Mouse (Mus musculus): ENCODE data around the gene Bin2.

Gene Bin2

DNA sequence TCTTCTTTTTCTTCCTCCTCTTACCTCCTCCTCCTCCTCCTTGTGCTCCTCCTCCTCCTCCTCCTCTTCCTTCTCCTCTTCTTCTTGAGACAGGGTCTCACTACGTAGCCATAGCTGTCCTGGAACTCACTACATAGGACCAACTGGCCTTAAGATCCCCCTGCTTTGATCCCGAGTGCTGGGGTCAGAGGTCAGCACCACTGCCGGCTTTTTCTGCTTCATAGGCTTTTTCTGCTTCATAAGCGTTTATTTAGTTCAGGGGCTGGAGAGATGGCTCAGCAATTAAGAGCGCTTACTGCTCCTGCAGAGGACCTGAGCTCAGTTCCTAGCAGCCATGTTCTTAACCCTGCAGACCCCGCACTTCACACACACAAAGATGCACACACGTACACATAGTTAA lies 12.4 kb upstream of the Bin2 start:
- DNase-seq (ENCODE audit: low spot score) = no peak

GRCm38 (mm10) chr15:100680381-100680780 lies 11.0 kb upstream of the Bin2 start:
- DNase-seq (ENCODE audit: low spot score) = no peak

GRCm38 (mm10) chr15:100679005-100679404 lies 9.7 kb upstream of the Bin2 start:
- no peak for DNase-seq (ENCODE audit: low spot score)

- no peak for DNase-seq (ENCODE audit: low spot score)
These were observed 9.2 kb upstream of the Bin2 start for GRCm38 (mm10) chr15:100678581-100678980.

DNA sequence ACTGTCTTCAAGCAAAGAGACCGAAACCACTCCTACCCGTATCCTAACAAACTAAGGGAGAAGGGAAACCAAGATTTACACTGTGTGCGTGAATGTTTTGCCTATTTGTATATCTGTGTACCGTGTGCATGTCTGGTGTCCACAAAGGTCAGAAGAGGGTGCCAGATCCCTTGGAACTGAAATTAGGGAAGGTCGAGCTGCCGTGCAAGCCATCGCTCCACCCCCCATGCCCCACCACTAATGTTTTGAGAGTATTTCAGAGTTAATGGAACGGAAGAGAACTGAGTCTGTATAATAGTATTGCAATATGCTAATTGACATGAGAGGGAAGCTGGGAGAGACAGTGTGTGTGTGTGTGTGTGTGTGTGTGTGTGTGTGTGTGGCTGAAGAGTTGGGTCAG lies 8.3 kb upstream of the Bin2 start:
- no peak for DNase-seq (ENCODE audit: low spot score)

GRCm38 (mm10) chr15:100676521-100676920 lies 7.2 kb upstream of the Bin2 start:
- no peak for DNase-seq (ENCODE audit: low spot score)

DNA sequence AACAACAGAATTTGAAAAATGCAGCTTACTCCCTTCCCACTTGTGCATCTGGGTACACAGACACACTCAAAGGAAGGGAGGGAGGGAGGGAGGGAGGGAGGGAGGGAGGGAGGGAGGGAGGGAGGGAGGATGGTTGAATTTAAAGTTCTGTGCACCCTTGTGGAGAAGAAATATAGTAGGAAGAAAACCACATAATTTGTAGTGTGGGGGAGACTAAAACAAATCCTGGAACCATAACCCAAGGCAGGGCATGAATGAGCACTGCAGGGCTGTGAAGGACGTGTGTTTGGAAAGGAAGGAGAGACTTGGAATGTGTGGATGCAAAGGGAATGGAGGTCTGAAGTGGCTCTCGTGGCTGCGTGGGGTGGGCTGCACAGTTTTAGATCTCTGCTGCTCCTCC lies 6.1 kb upstream of the Bin2 start:
- DNase-seq (ENCODE audit: low spot score) = no peak

- no peak for DNase-seq (ENCODE audit: low spot score)
These were observed 5.2 kb upstream of the Bin2 start for GRCm38 (mm10) chr15:100674566-100674965.

GRCm38 (mm10) chr15:100673585-100674391 lies 4.4 kb upstream of the Bin2 start:
- no peak for DNase-seq (ENCODE audit: low spot score)

GRCm38 (mm10) chr15:100670833-100671232 lies 1.5 kb upstream of the Bin2 start:
- DNase-seq (ENCODE audit: low spot score) = no peak

DNA sequence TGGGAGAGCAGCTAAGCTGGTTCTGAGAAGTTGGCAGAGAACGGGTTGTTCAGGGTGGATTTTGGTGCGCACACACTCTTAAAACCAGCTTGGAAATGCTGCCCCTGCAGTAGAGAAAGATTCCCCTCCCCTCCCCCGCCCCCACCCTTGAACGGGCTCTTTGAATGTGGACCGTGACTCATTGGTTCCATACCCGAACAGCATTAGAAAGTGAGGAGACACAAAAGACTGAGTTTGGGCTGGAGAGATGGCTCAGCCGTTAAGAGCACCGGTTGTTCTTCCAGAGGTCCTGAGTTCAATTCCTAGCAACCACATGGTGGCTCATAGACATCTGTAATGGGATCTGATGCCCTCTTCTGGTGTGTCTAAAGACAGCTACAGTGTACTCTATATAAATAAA lies 651 bp upstream of the Bin2 start:
- DNase-seq (ENCODE audit: low spot score) = no peak

DNA sequence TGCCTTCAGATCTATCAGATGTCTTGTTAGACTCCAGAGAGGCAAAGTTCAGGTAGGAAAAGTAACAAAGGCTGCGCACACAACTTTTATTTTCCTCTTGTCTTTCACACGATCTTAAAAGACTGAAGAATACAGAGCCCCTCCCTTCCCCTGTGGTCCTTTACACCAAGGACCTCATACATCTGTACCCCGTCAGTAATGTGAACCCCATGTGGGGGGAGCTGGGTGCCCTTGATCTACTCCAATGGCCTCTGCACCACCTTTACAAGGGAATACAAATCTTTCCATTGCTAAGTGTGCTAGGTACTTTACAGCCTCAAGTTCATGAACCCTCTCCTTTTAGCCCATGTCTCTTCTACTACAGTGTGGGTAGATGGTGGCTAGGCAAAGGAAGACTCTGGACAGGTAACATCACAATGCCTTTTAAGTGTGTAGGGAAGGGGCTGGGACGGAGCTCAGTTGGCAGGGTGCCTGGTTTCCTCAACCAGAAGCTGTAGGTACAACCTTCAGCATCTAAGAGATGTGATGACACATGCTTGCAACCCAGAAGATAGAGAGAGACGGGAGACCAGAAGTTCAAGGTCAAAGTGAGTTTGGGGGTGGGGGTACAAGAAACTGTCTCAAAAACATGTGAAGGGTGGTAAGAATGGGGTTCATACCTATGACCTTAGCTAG lies 1.3 kb downstream of the Bin2 start:
- no peak for DNase-seq (ENCODE audit: low spot score)

GRCm38 (mm10) chr15:100667420-100667819 lies 1.9 kb downstream of the Bin2 start:
- no peak for DNase-seq (ENCODE audit: low spot score)

- no peak for DNase-seq (ENCODE audit: low spot score)
These were observed 2.5 kb downstream of the Bin2 start for GRCm38 (mm10) chr15:100666851-100667250.

GRCm38 (mm10) chr15:100666219-100666696 lies 3.1 kb downstream of the Bin2 start:
- no peak for DNase-seq (ENCODE audit: low spot score)

- no peak for DNase-seq (ENCODE audit: low spot score)
These were observed 3.7 kb downstream of the Bin2 start for GRCm38 (mm10) chr15:100665411-100666218.

DNA sequence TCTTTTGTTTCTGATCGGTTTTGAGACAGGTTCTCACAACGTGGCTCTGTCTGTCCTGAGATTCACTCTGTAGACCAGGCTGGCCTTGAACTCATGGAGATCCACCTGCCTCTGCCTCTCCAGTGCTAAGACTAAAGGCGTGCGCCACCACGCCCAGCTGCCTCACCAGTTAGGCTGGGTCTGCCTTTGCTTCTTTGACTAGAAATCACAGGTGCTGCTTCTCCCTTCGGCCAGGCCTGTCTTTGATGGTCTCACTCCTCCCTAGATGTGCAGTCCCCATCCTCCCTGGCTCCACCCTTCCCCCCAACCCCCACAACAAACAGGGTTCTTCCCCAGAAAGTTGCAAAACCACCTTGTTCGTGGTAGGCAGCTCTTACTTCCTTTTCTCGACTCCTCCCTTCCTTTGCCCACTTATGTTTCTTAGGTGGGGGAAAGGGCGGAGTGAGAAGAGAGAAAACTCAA lies 4.5 kb downstream of the Bin2 start:
- DNase-seq (ENCODE audit: low spot score) = no peak

DNA sequence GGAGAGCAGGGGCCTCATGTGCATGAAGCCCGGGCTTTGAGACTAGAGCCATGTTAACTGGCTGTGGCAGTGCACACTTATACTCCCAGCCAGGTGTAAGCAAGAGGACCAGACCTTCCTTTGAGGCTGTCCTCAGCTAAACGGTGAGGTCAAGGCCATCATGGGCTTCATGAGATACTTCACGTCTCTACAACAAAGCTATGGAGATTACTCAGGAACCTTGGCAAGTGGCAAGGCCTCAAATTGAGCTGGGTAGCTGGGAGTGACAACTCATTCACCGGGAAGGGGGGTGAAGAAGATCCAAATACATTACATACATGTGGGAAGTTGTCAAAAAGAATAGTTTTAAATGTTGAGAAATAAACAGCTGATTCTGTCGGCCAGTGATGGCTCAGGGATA lies 8.5 kb downstream of the Bin2 start:
- no peak for DNase-seq (ENCODE audit: low spot score)

DNA sequence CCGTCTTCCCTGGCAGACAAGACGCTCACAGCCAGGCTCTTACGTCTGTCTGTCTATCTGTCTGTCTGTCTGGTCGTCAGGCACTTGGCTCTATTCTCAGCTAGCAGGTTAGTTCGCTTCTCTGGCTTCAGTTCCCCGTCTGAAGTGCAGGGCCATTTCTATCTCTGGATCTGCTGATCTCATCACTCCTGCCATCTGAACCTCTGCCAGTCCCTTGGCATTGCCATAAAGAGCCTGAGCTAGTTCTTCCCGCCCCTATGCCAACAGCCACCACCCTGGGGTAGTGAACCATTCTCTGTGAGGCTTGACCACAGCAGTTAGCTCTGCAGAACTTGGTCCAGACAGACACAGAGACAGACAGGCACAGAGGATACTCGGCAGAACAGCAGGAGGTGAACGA lies 9.0 kb downstream of the Bin2 start:
- no peak for DNase-seq (ENCODE audit: low spot score)

- no peak for DNase-seq (ENCODE audit: low spot score)
These were observed 14.2 kb downstream of the Bin2 start for GRCm38 (mm10) chr15:100655201-100655600.

DNA sequence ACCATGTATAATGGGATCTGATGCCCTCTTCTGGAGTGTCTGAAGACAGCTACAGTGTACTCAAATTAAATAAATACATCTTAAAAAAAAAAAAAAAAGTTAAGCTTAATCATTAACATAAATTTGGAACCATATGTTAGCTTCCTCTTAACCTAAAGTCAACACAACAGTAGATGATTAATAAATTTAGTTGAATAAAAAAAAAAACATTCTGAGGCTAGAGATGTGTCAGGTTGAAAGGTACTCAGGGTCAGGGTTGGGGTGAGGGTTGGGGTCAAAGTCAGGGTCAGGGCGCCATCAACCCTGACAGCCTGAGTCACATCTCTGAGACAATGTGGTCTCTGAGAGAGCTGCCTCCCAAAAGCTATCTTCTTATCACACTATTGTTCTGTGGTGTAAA lies 15.1 kb downstream of the Bin2 start:
- DNase-seq (ENCODE audit: low spot score) = no peak

GRCm38 (mm10) chr15:100651610-100652009 lies 17.7 kb downstream of the Bin2 start:
- DNase-seq (ENCODE audit: low spot score) = no peak

DNA sequence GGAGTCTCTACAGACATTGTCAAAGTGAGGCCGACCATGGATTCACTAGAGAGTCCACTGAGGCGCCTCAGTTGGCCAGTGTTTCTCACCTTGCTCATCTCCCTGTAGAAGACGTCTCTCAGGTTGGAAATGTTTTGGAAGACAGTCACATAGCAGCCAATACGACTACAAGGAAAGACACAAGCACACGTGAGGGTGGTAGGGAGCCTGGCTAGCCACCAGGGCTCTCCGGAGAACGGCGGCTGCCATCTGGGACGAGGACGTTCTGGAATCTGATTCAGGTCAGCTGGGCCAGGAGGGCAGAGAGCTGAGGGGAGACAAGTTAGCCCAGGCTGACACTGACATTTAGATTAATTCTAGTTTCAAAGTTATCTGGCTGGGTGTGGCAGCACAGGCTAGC lies 19.2 kb downstream of the Bin2 start:
- no peak for DNase-seq (ENCODE audit: low spot score)

Measured in ovary, postnatal 10 days (tissue).